Mouse (Mus musculus): ENCODE results near the gene Bckdk.

DNA sequence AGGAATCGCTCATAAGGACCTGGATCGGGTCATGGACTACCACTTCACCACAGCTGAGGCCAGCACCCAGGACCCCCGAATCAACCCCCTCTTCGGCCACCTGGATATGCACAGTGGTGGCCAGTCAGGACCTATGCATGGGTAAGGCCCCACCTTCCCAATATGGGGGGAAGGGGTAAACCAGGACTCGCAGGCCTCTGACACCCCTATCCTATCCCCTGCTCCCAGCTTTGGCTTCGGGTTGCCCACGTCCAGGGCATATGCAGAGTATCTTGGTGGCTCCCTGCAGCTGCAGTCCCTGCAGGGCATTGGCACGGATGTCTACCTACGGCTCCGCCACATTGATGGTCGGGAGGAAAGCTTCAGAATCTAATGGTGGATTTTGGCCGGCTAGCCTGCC lies 4.1 kb downstream of the Bckdk start:
- TF ChIP-seq CTCF (IDR thresholded peaks at IDR 0.05; ENCODE audit: extremely low read depth, insufficient read depth, low read length) (no peak), POLR2A (IDR thresholded peaks at IDR 0.05; ENCODE audit: extremely low read depth, insufficient read depth, low read length) (no peak)
